8 mouse cellular contexts compared by ENCODE assay signal in the genomic region with DNA sequence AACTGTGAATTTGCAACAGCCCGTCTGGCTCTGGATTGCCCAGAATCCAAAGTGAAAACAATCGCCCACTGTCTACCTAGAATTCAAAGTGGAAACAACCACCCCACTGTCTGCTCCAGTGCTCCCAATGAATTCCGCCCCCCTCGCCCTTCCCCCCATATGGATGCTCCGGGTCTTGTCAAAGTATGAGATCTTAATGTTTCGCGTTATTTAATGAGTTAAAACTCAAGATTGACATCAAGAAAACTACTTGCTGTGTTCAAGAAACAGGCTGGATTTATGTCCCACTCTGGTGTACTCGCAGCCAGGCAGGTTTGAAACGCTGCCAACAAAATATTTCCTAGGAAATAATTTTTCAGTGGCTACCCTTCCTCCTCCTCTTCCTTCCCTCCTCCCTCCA. TPM values are rescaled to one million over a fixed set of nuclear protein-coding genes. Genes with fewer than 3 reads are reported as not detected.
DNase-seq lines count a peak whose midpoint lies in the region; ATAC-seq and TF ChIP-seq lines count a peak whose summit lies in the region.

No protein-coding gene starts in this region.

- H3K4me2 ChIP-seq in limb, embryonic 13.5 days (replicated peaks): peak overlapping the region; percentile 100
- peak overlapping the region; percentile 32; the same call in 1 of the 2 replicates for H3K4me2 ChIP-seq in stomach, embryonic 16.5 days (ENCODE audit: low read depth, low read length)

- WGBS in heart, embryonic 10.5 days: 67% methylated on average over 9 of the region's 9 CpGs
- WGBS in forebrain, embryonic 10.5 days: 56% methylated on average over 9 of the region's 9 CpGs
- WGBS in limb, embryonic 13.5 days: 48% methylated on average over 9 of the region's 9 CpGs
- 43% methylated on average over 9 of the region's 9 CpGs for WGBS in stomach, embryonic 16.5 days

- no peak for TF ChIP-seq CTCF in E14TG2a.4 (conservative IDR thresholded peaks at IDR 0.05; ENCODE audit: low read length)

- intact Hi-C loops in heart, postnatal 36 days (cut with DNase I): loop anchor here (2.0 to 5.0 kb wide), 2 partner anchors 71 to 212 kb away; a partner anchor contains a TSS

- ATAC-seq in limb, embryonic 13.5 days (ENCODE audit: low FRiP score, low read depth): peak; percentile 0; the same call in 1 of the 2 replicates
- ATAC-seq in stomach, embryonic 16.5 days (ENCODE audit: insufficient read depth, low FRiP score): no peak

- no peak for DNase-seq in heart, embryonic 10.5 days (ENCODE audit: low spot score)
- DNase-seq in heart, postnatal 36 days: no peak
- DNase-seq in forebrain, embryonic 10.5 days (ENCODE audit: extremely low spot score, low spot score): no peak
- DNase-seq in frontal cortex, postnatal 14 days (ENCODE audit: low spot score in 2 of 2): no peak
- DNase-seq in gastrocnemius, postnatal 25 days: no peak

- peak overlapping the region; percentile 100 for H3K4me3 ChIP-seq in heart, embryonic 10.5 days
- peak overlapping the region; percentile 23; the same call in 1 of the 2 replicates for H3K4me3 ChIP-seq in E14TG2a.4 (replicated peaks; ENCODE audit: low read length)
- peak overlapping the region; percentile 99 for H3K4me3 ChIP-seq in forebrain, embryonic 10.5 days
- peak overlapping the region; percentile 96 for H3K4me3 ChIP-seq in limb, embryonic 13.5 days
- H3K4me3 ChIP-seq in stomach, embryonic 16.5 days (replicated peaks; ENCODE audit: low read length): peak overlapping the region; percentile 82; the same call in 1 of the 2 replicates

- H3K9me3 ChIP-seq in heart, embryonic 10.5 days: no peaks in the 10 kb centered on the region
- H3K9me3 ChIP-seq in E14TG2a.4 (ENCODE audit: low read length): no peaks in the 10 kb centered on the region
- no peaks in the 10 kb centered on the region for H3K9me3 ChIP-seq in forebrain, embryonic 10.5 days
- no peaks in the 10 kb centered on the region for H3K9me3 ChIP-seq in limb, embryonic 13.5 days
- no peaks in the 10 kb centered on the region for H3K9me3 ChIP-seq in stomach, embryonic 16.5 days (replicated peaks; ENCODE audit: control insufficient read depth, low read length)

- peak overlapping the region; percentile 88 for H3K27ac ChIP-seq in heart, embryonic 10.5 days
- H3K27ac ChIP-seq in forebrain, embryonic 10.5 days: peak overlapping the region; percentile 83
- H3K27ac ChIP-seq in limb, embryonic 13.5 days: peak overlapping the region; percentile 94
- peak overlapping the region; percentile 83 for H3K27ac ChIP-seq in stomach, embryonic 16.5 days (ENCODE audit: low read length)

- peaks cover 44% of the 10 kb centered on the region for H3K4me1 ChIP-seq in heart, embryonic 10.5 days
- peaks cover 74% of the 10 kb centered on the region for H3K4me1 ChIP-seq in E14TG2a.4 (replicated peaks; ENCODE audit: low read depth, low read length)
- peaks cover 54% of the 10 kb centered on the region for H3K4me1 ChIP-seq in forebrain, embryonic 10.5 days
- peaks cover 62% of the 10 kb centered on the region for H3K4me1 ChIP-seq in limb, embryonic 13.5 days
- peaks cover 34% of the 10 kb centered on the region for H3K4me1 ChIP-seq in stomach, embryonic 16.5 days (ENCODE audit: control insufficient read depth, insufficient read depth, low read length)

- H3K27me3 ChIP-seq in heart, embryonic 10.5 days (ENCODE audit: insufficient read depth, poor library complexity, severe bottlenecking): 0 out of 2 replicates have a peak, but pooled peaks cover 4% of the 10 kb centered on the region
- H3K27me3 ChIP-seq in E14TG2a.4 (ENCODE audit: insufficient read depth, low read length): peaks cover 8% of the 10 kb centered on the region; the same call in 1 of the 2 replicates
- H3K27me3 ChIP-seq in forebrain, embryonic 10.5 days (ENCODE audit: poor library complexity, severe bottlenecking): peaks cover 12% of the 10 kb centered on the region
- no peaks in the 10 kb centered on the region for H3K27me3 ChIP-seq in limb, embryonic 13.5 days
- no peaks in the 10 kb centered on the region for H3K27me3 ChIP-seq in stomach, embryonic 16.5 days (ENCODE audit: control insufficient read depth, insufficient read depth, low read length)

- H3K36me3 ChIP-seq in heart, embryonic 10.5 days: peaks cover 24% of the 10 kb centered on the region
- H3K36me3 ChIP-seq in E14TG2a.4 (ENCODE audit: insufficient read depth, low read length): peaks cover 30% of the 10 kb centered on the region
- peaks cover 26% of the 10 kb centered on the region for H3K36me3 ChIP-seq in forebrain, embryonic 10.5 days (replicated peaks)
- peaks cover 24% of the 10 kb centered on the region for H3K36me3 ChIP-seq in limb, embryonic 13.5 days
- H3K36me3 ChIP-seq in stomach, embryonic 16.5 days (ENCODE audit: control insufficient read depth, insufficient read depth, low read length): peaks cover 7% of the 10 kb centered on the region

- H3K9ac ChIP-seq in limb, embryonic 13.5 days: peak overlapping the region; percentile 35
- no peak overlapping the region for H3K9ac ChIP-seq in stomach, embryonic 16.5 days (ENCODE audit: low read length)

RNA-seq across cellular contexts. Expression of a gene that starts 0.6 kb away (rescaled TPM):
- polyA plus RNA-seq in heart, embryonic 10.5 days (2016; fragmentation: Nextera tagmentation; extraction: Ambion mirVana): 13.6 and 18.5 TPM in 2 replicates
- total RNA-seq in heart, postnatal 36 days (2021): 10 to 100 TPM; 37.2 to 41.2 TPM
- 9.0 and 9.2 TPM in 2 replicates for polyA plus RNA-seq in forebrain, embryonic 10.5 days (2016; fragmentation: Nextera tagmentation; extraction: Ambion mirVana)
- polyA plus RNA-seq in limb, embryonic 13.5 days (2015; fragmentation: Nextera tagmentation; extraction: Ambion mirVana): 13.4 and 13.7 TPM in 2 replicates
- polyA plus RNA-seq in stomach, embryonic 16.5 days (2015; fragmentation: Nextera tagmentation; extraction: Ambion mirVana): 5.8 and 7.5 TPM in 2 replicates
- total RNA-seq in gastrocnemius, postnatal 25 days (2021): 10 to 100 TPM; 19.1 to 20.0 TPM

RNA-seq across cellular contexts. Expression of a gene that starts 3.5 kb away (rescaled TPM):
- 40.8 and 44.9 TPM in 2 replicates for polyA plus RNA-seq in heart, embryonic 10.5 days (2016; fragmentation: Nextera tagmentation; extraction: Ambion mirVana)
- total RNA-seq in heart, postnatal 36 days (2021): 10 to 100 TPM; 71.3 to 89.9 TPM
- polyA plus RNA-seq in forebrain, embryonic 10.5 days (2016; fragmentation: Nextera tagmentation; extraction: Ambion mirVana): 20.9 and 23.0 TPM in 2 replicates
- 78.2 and 82.8 TPM in 2 replicates for polyA plus RNA-seq in limb, embryonic 13.5 days (2015; fragmentation: Nextera tagmentation; extraction: Ambion mirVana)
- 56.2 and 56.4 TPM in 2 replicates for polyA plus RNA-seq in stomach, embryonic 16.5 days (2015; fragmentation: Nextera tagmentation; extraction: Ambion mirVana)
- total RNA-seq in gastrocnemius, postnatal 25 days (2021): 10 to 100 TPM; 25.2 to 28.9 TPM

RNA-seq across cellular contexts. Expression of a gene that starts 35.6 kb away (rescaled TPM):
- polyA plus RNA-seq in heart, embryonic 10.5 days (2016; fragmentation: Nextera tagmentation; extraction: Ambion mirVana): 65.7 and 126 TPM in 2 replicates
- total RNA-seq in heart, postnatal 36 days (2021): 100 to 1,000 TPM; 670 to 699 TPM
- polyA plus RNA-seq in forebrain, embryonic 10.5 days (2016; fragmentation: Nextera tagmentation; extraction: Ambion mirVana): 42.9 and 43.4 TPM in 2 replicates
- 33.7 and 37.8 TPM in 2 replicates for polyA plus RNA-seq in limb, embryonic 13.5 days (2015; fragmentation: Nextera tagmentation; extraction: Ambion mirVana)
- 43.0 and 47.4 TPM in 2 replicates for polyA plus RNA-seq in stomach, embryonic 16.5 days (2015; fragmentation: Nextera tagmentation; extraction: Ambion mirVana)
- 100 to 1,000 TPM; 346 to 413 TPM for total RNA-seq in gastrocnemius, postnatal 25 days (2021)

RNA-seq across cellular contexts. Expression of a gene that starts 45.5 kb away (rescaled TPM):
- polyA plus RNA-seq in heart, embryonic 10.5 days (2016; fragmentation: Nextera tagmentation; extraction: Ambion mirVana): 124 and 308 TPM in 2 replicates
- 100 to 1,000 TPM in 1 of 2 experiments, 10 to 100 TPM in 1; 93.0 to 227 TPM for total RNA-seq in heart, postnatal 36 days (2021)
- polyA plus RNA-seq in forebrain, embryonic 10.5 days (2016; fragmentation: Nextera tagmentation; extraction: Ambion mirVana): not detected in 2 replicates
- polyA plus RNA-seq in limb, embryonic 13.5 days (2015; fragmentation: Nextera tagmentation; extraction: Ambion mirVana): not detected in 2 replicates
- not detected in 2 replicates for polyA plus RNA-seq in stomach, embryonic 16.5 days (2015; fragmentation: Nextera tagmentation; extraction: Ambion mirVana)
- not detected for total RNA-seq in gastrocnemius, postnatal 25 days (2021)

Comparison
In these comparisons a context has a peak if more than half of its experiments do, and no peak if none do; other contexts are left out.
1. H3K4me3 ChIP-seq: peak in every context shown above with its lines; median percentile 100 in heart, embryonic 10.5 days; 99 in forebrain, embryonic 10.5 days; 96 in limb, embryonic 13.5 days; 82 in stomach, embryonic 16.5 days; 23 in E14TG2a.4.